Mouse (Mus musculus) MEL (cell line): ENCODE measurements around the gene Med13. TPM values are rescaled to one million over a fixed set of nuclear protein-coding genes. Genes with fewer than 3 reads are reported as not detected.
A peak's percentile ranks its signal among the peaks of the same experiment; 100 is the strongest.

Source experiments
- DNase-seq: peaks from one replicate; pipeline ENCODE4 v3.0.0; 2011; ENCODE audit warnings: low read depth, low spot score
- H3K27ac ChIP-seq: 2 replicates; pipeline ENCODE4 v1.5.1; 2012; ENCODE audit warnings: low read depth, mild to moderate bottlenecking, control low read depth, low read length, moderate library complexity; ENCODE audit not compliant: control insufficient read depth
- H3K27me3 ChIP-seq, 2 experiments: fragments of 150-350 bp in 1 of 2; sonication (generic) in 1 of 2; 2 replicates each; pipeline ENCODE4 v1.6.1; 2012; ENCODE audit warnings: low read length in 2 of 2, mild to moderate bottlenecking in 2 of 2, improper control_type of control experiment in 1 of 2, moderate library complexity in 1 of 2; ENCODE audit not compliant: insufficient read depth in 2 of 2, control insufficient read depth in 1 of 2
- H3K36me3 ChIP-seq, 2 experiments: 2 replicates each; pipeline ENCODE4 v1.6.1; 2012 to 2014; ENCODE audit warnings: low read length in 2 of 2, improper control_type of control experiment in 1 of 2, inconsistent platforms in 1 of 2, mild to moderate bottlenecking in 1 of 2; ENCODE audit not compliant: insufficient read depth in 2 of 2, control insufficient read depth in 1 of 2
- H3K4me1 ChIP-seq, 2 experiments: fragments of 150-350 bp in 1 of 2; sonication (generic) in 1 of 2; 2 replicates each; pipeline ENCODE4 v1.6.1; 2012; ENCODE audit warnings: low read length in 2 of 2, improper control_type of control experiment in 1 of 2, mild to moderate bottlenecking in 1 of 2; ENCODE audit not compliant: insufficient read depth in 2 of 2, control insufficient read depth in 1 of 2
- H3K4me3 ChIP-seq, 2 experiments: fragments of 150-350 bp in 1 of 2; sonication (generic) in 1 of 2; 2 replicates each; pipeline ENCODE4 v1.5.1; 2012; ENCODE audit warnings: low read depth in 2 of 2, low read length in 2 of 2, mild to moderate bottlenecking in 2 of 2, moderate library complexity in 2 of 2, control low read depth in 1 of 2, improper control_type of control experiment in 1 of 2; ENCODE audit not compliant: control insufficient read depth in 1 of 2, insufficient read depth in 1 of 2
- H3K79me2 ChIP-seq: 2 replicates; pipeline ENCODE4 v1.6.1; 2012; ENCODE audit warnings: mild to moderate bottlenecking, low read length, moderate library complexity; ENCODE audit not compliant: control insufficient read depth, poor library complexity, insufficient read depth
- H3K9ac ChIP-seq: 2 replicates; pipeline ENCODE4 v1.6.1; 2012; ENCODE audit warnings: low read depth, mild to moderate bottlenecking, control low read depth, low read length, moderate library complexity; ENCODE audit not compliant: control insufficient read depth, poor library complexity, severe bottlenecking
- H3K9me3 ChIP-seq: fragments of 150-350 bp; sonication (generic); replicated peaks from 2 replicates; pipeline ENCODE4 v1.6.1; 2012; ENCODE audit warnings: mild to moderate bottlenecking, low read length, improper control_type of control experiment, moderate library complexity; ENCODE audit not compliant: insufficient read depth
- CHD1 ChIP-seq: IDR thresholded peaks from 2 replicates; pipeline ENCODE4 v1.6.1; 2012; ENCODE audit warnings: low read depth, mild to moderate bottlenecking, inconsistent platforms, low read length, improper control_type of control experiment
- E2F4 ChIP-seq: IDR thresholded peaks from 2 replicates; pipeline ENCODE4 v1.6.1; 2011; ENCODE audit warnings: low read depth, low read length, improper control_type of control experiment, borderline replicate concordance
- EP300 ChIP-seq, 2 experiments: IDR thresholded peaks; 2 replicates each; pipeline ENCODE4 v1.6.1; 2011; ENCODE audit warnings: improper control_type of control experiment in 2 of 2, low read length in 2 of 2, low read depth in 1 of 2, mild to moderate bottlenecking in 1 of 2
- GATA1 ChIP-seq: IDR thresholded peaks from 2 replicates; pipeline ENCODE4 v1.6.1; 2011; ENCODE audit warnings: low read depth, low read length, improper control_type of control experiment
- MAFK ChIP-seq: IDR thresholded peaks from 2 replicates; pipeline ENCODE4 v1.6.1; 2011; ENCODE audit warnings: low read depth, mild to moderate bottlenecking, low read length, improper control_type of control experiment, borderline replicate concordance
- MAZ ChIP-seq: IDR thresholded peaks from 2 replicates; pipeline ENCODE4 v1.6.1; 2012; ENCODE audit warnings: low read depth, mild to moderate bottlenecking, inconsistent platforms, low read length, improper control_type of control experiment
- MXI1 ChIP-seq: IDR thresholded peaks from 2 replicates; pipeline ENCODE4 v1.6.1; 2011; ENCODE audit warnings: mild to moderate bottlenecking, low read depth, low read length, improper control_type of control experiment
- MYB ChIP-seq: IDR thresholded peaks from 2 replicates; pipeline ENCODE4 v1.6.1; 2011; ENCODE audit warnings: mild to moderate bottlenecking, low read depth, low read length, improper control_type of control experiment
- NELFE ChIP-seq: IDR thresholded peaks from 2 replicates; pipeline ENCODE4 v1.6.1; 2011; ENCODE audit warnings: low read depth, low read length, improper control_type of control experiment
- NRF1 ChIP-seq: IDR thresholded peaks from 2 replicates; pipeline ENCODE4 v1.6.1; 2014; ENCODE audit warnings: low read depth, mild to moderate bottlenecking, inconsistent platforms, low read length, improper control_type of control experiment, moderate library complexity; ENCODE audit not compliant: poor library complexity, insufficient read depth, severe bottlenecking
- RAD21 ChIP-seq: IDR thresholded peaks from 2 replicates; pipeline ENCODE4 v1.6.1; 2011; ENCODE audit warnings: mild to moderate bottlenecking, low read depth, low read length, improper control_type of control experiment
- TAL1 ChIP-seq: IDR thresholded peaks from 2 replicates; pipeline ENCODE4 v1.6.1; 2012; ENCODE audit warnings: mild to moderate bottlenecking, inconsistent platforms, low read length, moderate library complexity, mixed read lengths
- ZKSCAN1 ChIP-seq: IDR thresholded peaks from 2 replicates; pipeline ENCODE4 v1.6.1; 2012; ENCODE audit warnings: low read depth, mild to moderate bottlenecking, inconsistent platforms, low read length, improper control_type of control experiment, moderate library complexity
- ZMIZ1 ChIP-seq: IDR thresholded peaks from 2 replicates; pipeline ENCODE4 v1.6.1; 2012; ENCODE audit warnings: low read depth, mild to moderate bottlenecking, inconsistent platforms, low read length, improper control_type of control experiment, moderate library complexity
- ZNF384 ChIP-seq: IDR thresholded peaks from 2 replicates; pipeline ENCODE4 v1.6.1; 2012; ENCODE audit warnings: low read depth, mild to moderate bottlenecking, inconsistent platforms, low read length, improper control_type of control experiment
- polyA plus RNA-seq, 2 experiments: library from polyadenylated mRNA; stranded (reverse) in 1 of 2; unstranded in 1 of 2; fragments of >175 nt in 1 of 2; fragments of >200 nt in 1 of 2; gene quantifications; 2 replicates each; pipeline versions ENCODE4 v1.2.1 to v1.2.4; 2012; ENCODE audit warnings: low replicate concordance in 2 of 2, low read depth in 1 of 2; ENCODE audit not compliant: insufficient read length in 2 of 2, insufficient read depth in 1 of 2, missing spikeins in 1 of 2
- total RNA-seq: library from RNA; depleted of rRNA; stranded (reverse); fragments of 300-350 nt; gene quantifications from 2 replicates; pipeline ENCODE4 v1.2.3, GENCODE M21; 2012

The Med13 gene
- total and polyA plus RNA-seq, 3 experiments: 23.3 to 114 (median 26.4) TPM

GRCm38 (mm10) chr11:86349325-86349724, 8.1 kb downstream of the Med13 start:
- no peak overlapping the region for H3K4me3 ChIP-seq
- H3K27ac ChIP-seq: no peak overlapping the region
- H3K4me1 ChIP-seq: peaks cover 10 to 45% of the 10 kb centered on the region in 2 experiments
- no peak for DNase-seq
- H3K27me3 ChIP-seq: no peaks in the 10 kb centered on the region
- H3K9ac ChIP-seq: no peak overlapping the region
- no peak for TF ChIP-seq ZMIZ1
- no peak for TF ChIP-seq NELFE
- TF ChIP-seq ZNF384: no peak
- TF ChIP-seq MXI1: no peak
- no peak for TF ChIP-seq EP300 (IDR thresholded peaks at IDR 0.05; ENCODE audit: low read depth in 1 of 2, low read length in 2 of 2)
- no peak for TF ChIP-seq NRF1
- no peak for TF ChIP-seq E2F4
- no peak for TF ChIP-seq RAD21
- TF ChIP-seq MAFK: no peak
- TF ChIP-seq TAL1: no peak
- no peak for TF ChIP-seq MAZ
- TF ChIP-seq GATA1: no peak
- TF ChIP-seq ZKSCAN1: no peak
- no peak for TF ChIP-seq MYB
- TF ChIP-seq CHD1: no peak
- peaks cover 52% of the 10 kb centered on the region for H3K79me2 ChIP-seq
- no peaks in the 10 kb centered on the region for H3K9me3 ChIP-seq
- peaks cover 64 to 71% of the 10 kb centered on the region in 2 experiments for H3K36me3 ChIP-seq

GRCm38 (mm10) chr11:86348872-86349271, 8.5 kb downstream of the Med13 start:
- Histone ChIP-seq H3K4me1 (peaks cover 8 to 45% of the 10 kb centered on the region in 2 experiments), H3K9me3 (no peaks in the 10 kb centered on the region), H3K36me3 (peaks cover 62 to 72% of the 10 kb centered on the region in 2 experiments), H3K27me3 (no peaks in the 10 kb centered on the region), H3K27ac (no peak overlapping the region), H3K9ac (no peak overlapping the region), H3K79me2 (peaks cover 51% of the 10 kb centered on the region), H3K4me3 (no peak overlapping the region)
- no peak for DNase-seq
- TF ChIP-seq ZNF384 (peak; percentile 48; the same call in 1 of the 2 replicates), RAD21 (no peak), ZKSCAN1 (0 out of 2 replicates have a peak, but pooled peaks have one; percentile 29)
